Mouse (Mus musculus) heart, adult 2 months (tissue): ENCODE results near the gene Pigq. TPM values are rescaled to one million over a fixed set of nuclear protein-coding genes. Genes with fewer than 3 reads are reported as not detected.

Experiments used
- DNase-seq, 2 experiments: peaks; one replicate each; pipeline ENCODE4 v3.0.0; 2021
- H3K27ac ChIP-seq: fragments of 200-600 bp; 2 replicates; pipeline ENCODE4 v1.8.1; 2022
- H3K27me3 ChIP-seq: fragments of 200-500 bp; 2 replicates; pipeline ENCODE4 v1.6.1; 2012; ENCODE audit warnings: mild to moderate bottlenecking, low read length, inconsistent platforms, mixed read lengths; ENCODE audit not compliant: control insufficient read depth, insufficient read depth
- H3K36me3 ChIP-seq: fragments of 200-500 bp; 2 replicates; pipeline ENCODE4 v1.6.1; 2012; ENCODE audit warnings: low read length, inconsistent platforms; ENCODE audit not compliant: control insufficient read depth, insufficient read depth
- H3K4me1 ChIP-seq: fragments of 200-500 bp; 2 replicates; pipeline ENCODE4 v1.6.1; 2011; ENCODE audit warnings: low read length; ENCODE audit not compliant: control insufficient read depth, insufficient read depth
- H3K4me3 ChIP-seq: fragments of 200-600 bp; 2 replicates; pipeline ENCODE4 v1.8.1; 2022
- H3K79me2 ChIP-seq: fragments of 200-500 bp; replicated peaks from 2 replicates; pipeline ENCODE4 v1.6.1; 2012; ENCODE audit warnings: mild to moderate bottlenecking, inconsistent platforms, low read length, moderate library complexity, mixed read lengths; ENCODE audit not compliant: control insufficient read depth, insufficient read depth
- H3K9ac ChIP-seq: fragments of 200-500 bp; 2 replicates; pipeline ENCODE4 v1.6.1; 2012; ENCODE audit warnings: low read depth, mild to moderate bottlenecking, control low read depth, inconsistent platforms, low read length, mixed read lengths
- CTCF ChIP-seq: fragments of 200-600 bp; IDR thresholded peaks from 2 replicates; pipeline ENCODE4 v1.8.1; 2022; ENCODE audit warnings: antibody characterized with exemption, mild to moderate bottlenecking, moderate library complexity
- EP300 ChIP-seq: fragments of 200-500 bp; IDR thresholded peaks from 2 replicates; pipeline ENCODE4 v1.6.1; 2011; ENCODE audit warnings: low read depth, low read length, control low read depth; ENCODE audit not compliant: insufficient read depth
- POLR2A ChIP-seq: fragments of 200-500 bp; IDR thresholded peaks from 2 replicates; pipeline ENCODE4 v1.6.1; 2011; ENCODE audit warnings: mild to moderate bottlenecking, low read depth, low read length, control low read depth; ENCODE audit not compliant: insufficient read depth
- whole genome bisulfite sequencing: fragments of 180-500 bp; shearing (Covaris S2); methylation state at CpG from one replicate; pipeline ENCODE4 v1.1.7; 2018; 5-methylcytosine and 5-hydroxymethylcytosine counted together
- intact Hi-C: fragments of 180-260 bp; cut with DNase I; formaldehyde crosslinking; loops from one replicate; pipeline ENCODE4 v1.15.1; 2025
- polyA plus RNA-seq: library from polyadenylated mRNA; depleted of rRNA; stranded (reverse); fragments of >200 nt; gene quantifications from 2 replicates; pipeline ENCODE4 v1.2.3, GENCODE M21; 2012
- total RNA-seq, 2 experiments: library from RNA; stranded (reverse); gene quantifications; 2 replicates each; pipeline ENCODE4 v1.2.3; 2021

The Pigq gene
- total and polyA plus RNA-seq, 3 experiments = 40.8 to 74.7 (median 48.7) TPM

DNA sequence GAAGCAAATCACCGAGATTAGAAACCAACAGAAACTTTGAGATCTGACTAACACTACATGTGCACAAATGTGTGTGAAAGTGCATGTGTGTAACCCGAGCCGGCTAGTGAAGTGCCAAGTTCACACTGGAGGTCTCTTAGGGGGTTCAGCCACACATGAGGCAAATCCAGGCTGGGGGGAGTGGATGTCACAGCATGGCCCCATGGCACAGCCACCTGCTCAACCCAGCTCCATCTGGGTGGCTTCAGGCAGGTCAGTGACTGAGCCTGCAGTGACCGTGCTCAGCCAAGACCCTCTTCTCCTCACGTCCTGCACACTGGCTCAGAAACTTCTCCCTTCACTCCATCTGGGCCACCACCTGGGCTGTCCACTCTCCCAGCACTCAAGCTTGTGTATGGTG lies 5.2 kb upstream of the Pigq start:
- Histone ChIP-seq H3K4me3 (no peak overlapping the region), H3K27ac (no peak overlapping the region), H3K79me2 (no peaks in the 10 kb centered on the region), H3K9ac (no peak overlapping the region), H3K36me3 (no peaks in the 10 kb centered on the region), H3K27me3 (peaks cover 6% of the 10 kb centered on the region; the same call in 1 of the 2 replicates), H3K4me1 (no peaks in the 10 kb centered on the region; the same call in 1 of the 2 replicates)
- no peak for TF ChIP-seq EP300
- intact Hi-C loops = no loop called here
- DNase-seq = no peak
- 80% methylated on average over 5 of the region's 5 CpGs for WGBS

DNA sequence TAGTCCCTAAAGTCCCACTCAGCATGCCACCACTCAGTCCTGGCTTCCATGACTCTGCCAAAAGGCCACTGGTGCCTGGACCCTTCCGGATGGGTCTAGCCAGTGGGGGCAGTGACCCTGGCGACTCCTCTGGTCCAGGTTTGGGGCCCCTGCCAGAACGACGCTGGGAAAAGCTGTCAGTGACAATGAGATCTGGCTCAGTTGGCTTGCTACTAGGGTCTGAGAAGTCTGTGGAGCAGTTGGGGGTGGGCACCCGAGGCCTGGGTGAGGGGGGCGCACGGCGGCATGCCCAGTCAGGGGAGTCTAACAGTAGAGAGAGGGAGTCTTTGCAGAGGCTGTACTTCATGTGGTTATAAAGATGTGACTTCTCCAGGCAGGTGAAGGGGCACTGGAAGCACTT lies 3.3 kb upstream of the Pigq start:
- 74% methylated on average over 8 of the region's 8 CpGs for WGBS
- no peak for DNase-seq

DNA sequence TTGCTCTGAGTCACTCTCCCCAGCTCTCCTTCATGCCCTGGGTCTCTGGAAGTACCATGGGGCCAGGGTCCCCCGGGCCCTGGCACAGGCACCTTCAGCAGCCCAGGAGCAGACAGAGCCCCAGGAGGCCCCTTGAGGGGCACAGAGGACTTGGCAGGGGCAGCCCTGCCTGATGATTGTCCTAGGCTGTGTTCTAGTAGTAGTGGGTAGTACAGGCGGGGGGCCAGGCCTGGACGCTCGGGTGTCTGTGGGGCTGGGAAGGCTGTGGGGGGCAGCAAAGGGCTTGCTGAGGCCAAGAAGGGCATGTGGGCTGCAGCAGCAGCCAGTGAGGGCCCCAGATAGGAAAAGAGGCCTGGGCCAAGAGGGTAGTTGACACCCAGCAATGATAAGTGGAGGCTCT lies 2.8 kb upstream of the Pigq start:
- Histone ChIP-seq H3K27me3 (peaks cover 6% of the 10 kb centered on the region; the same call in 1 of the 2 replicates), H3K9ac (no peak overlapping the region), H3K4me3 (no peak overlapping the region), H3K27ac (no peak overlapping the region), H3K36me3 (no peaks in the 10 kb centered on the region), H3K4me1 (peaks cover under 1% of the 10 kb centered on the region; the same call in 1 of the 2 replicates), H3K79me2 (no peaks in the 10 kb centered on the region)
- WGBS = 67% methylated on average over 4 of the region's 4 CpGs
- intact Hi-C loops = no loop called here
- TF ChIP-seq EP300 (no peak), POLR2A (no peak), CTCF (no peak)
- no peak for DNase-seq

More for the DNA sequence above, 3.3 kb upstream of the Pigq start:
- H3K36me3 ChIP-seq = no peaks in the 10 kb centered on the region
- H3K27ac ChIP-seq = no peak overlapping the region
- no peaks in the 10 kb centered on the region; the same call in 1 of the 2 replicates for H3K4me1 ChIP-seq
- intact Hi-C loops = no loop called here
- no peaks in the 10 kb centered on the region for H3K79me2 ChIP-seq
- no peak overlapping the region for H3K4me3 ChIP-seq
- peaks cover 6% of the 10 kb centered on the region; the same call in 1 of the 2 replicates for H3K27me3 ChIP-seq
- H3K9ac ChIP-seq = no peak overlapping the region
- no peak for TF ChIP-seq POLR2A
- TF ChIP-seq CTCF = no peak
- TF ChIP-seq EP300 = no peak

DNA sequence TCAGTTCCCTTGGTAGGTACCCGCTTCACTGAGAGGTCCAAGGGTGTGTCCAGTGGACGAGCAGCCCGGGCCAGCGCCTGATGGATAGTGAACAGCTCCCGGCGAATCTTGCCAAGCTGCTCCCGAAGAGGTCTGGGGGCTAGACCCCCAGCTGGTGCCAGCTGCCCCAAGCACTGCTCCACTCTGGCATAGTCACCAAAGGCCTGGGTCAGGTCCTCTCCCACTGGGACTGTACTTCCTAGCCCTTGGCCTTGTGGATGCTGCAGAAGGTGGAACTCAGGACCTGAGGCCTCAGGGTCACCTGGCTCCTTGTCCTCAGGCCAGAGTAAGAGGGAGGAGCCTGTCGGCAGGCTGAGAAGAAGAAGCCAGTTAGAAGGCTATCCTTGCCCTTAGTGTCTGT lies 2.2 kb upstream of the Pigq start:
- TF ChIP-seq POLR2A (no peak), EP300 (no peak), CTCF (no peak)
- Histone ChIP-seq H3K27me3 (peaks cover 6% of the 10 kb centered on the region; the same call in 1 of the 2 replicates), H3K79me2 (no peaks in the 10 kb centered on the region), H3K4me1 (peaks cover 4% of the 10 kb centered on the region; the same call in 1 of the 2 replicates), H3K36me3 (no peaks in the 10 kb centered on the region), H3K4me3 (no peak overlapping the region), H3K9ac (no peak overlapping the region), H3K27ac (no peak overlapping the region)
- intact Hi-C loops = no loop called here
- no peak for DNase-seq
- WGBS = 84% methylated on average over 8 of the region's 8 CpGs

DNA sequence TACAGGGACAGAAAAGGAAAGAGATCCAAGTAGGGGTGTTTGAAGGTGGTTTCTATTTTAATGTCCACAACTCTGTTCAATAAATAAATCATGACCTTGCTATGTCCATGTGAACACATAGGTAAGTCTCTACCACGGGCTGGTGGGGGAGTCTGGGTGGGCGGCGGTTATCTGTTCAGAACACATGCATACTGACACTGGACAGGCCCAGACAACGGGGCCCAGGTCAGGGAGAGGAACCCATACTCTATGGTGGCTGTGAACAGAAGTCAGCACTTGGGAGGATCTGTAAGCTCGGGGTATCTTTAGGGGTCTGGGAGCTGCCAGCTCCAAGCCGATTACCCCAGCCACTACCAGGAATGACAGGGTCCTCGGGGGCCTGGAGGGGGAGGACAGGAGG lies 1.6 kb upstream of the Pigq start:
- 62% methylated on average over 7 of the region's 7 CpGs for WGBS
- H3K27ac ChIP-seq = peak overlapping the region; percentile 55

DNA sequence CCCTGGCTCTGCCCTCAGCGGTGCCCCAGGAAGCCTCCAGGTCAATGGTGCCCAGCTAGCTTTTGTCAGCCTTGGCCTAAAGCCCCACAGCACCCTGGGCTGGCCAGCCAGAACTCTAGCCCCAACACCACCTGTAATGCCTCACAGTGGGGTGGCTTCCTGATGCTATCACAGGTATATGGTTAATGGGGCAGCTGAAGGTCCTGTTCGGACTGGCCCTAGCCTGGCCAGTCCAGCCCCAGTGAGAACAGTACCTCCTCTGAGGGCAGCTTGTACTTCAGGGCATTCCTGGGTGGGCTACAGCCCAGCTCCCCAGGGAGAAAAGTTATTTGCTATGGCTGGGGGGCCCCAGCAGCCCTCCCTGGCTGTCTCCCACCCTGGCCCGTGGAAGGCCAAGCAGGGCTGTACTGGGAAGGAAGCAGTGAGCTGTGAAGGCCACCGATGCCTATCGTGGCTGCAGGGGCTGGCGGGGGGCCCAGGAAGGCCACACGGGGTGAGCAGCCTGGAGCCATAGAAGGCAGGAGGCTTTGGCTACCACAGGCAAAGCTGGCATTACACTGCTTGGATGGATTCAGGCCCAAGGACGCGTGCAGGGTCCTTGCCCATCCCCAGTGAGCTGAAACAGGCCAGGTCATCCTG lies 900 bp upstream of the Pigq start:
- peak overlapping the region; percentile 57 for H3K27ac ChIP-seq
- intact Hi-C loops = no loop called here
- H3K27me3 ChIP-seq = no peaks in the 10 kb centered on the region
- WGBS = 50% methylated on average over 9 of the region's 9 CpGs
- TF ChIP-seq CTCF (no peak), EP300 (no peak), POLR2A (no peak)
- no peak overlapping the region; the same call in 1 of the 2 replicates for H3K9ac ChIP-seq
- peaks cover 5% of the 10 kb centered on the region for H3K4me1 ChIP-seq
- DNase-seq = peak; percentile 48 to 73
- H3K4me3 ChIP-seq = no peak overlapping the region
- no peaks in the 10 kb centered on the region for H3K36me3 ChIP-seq
- H3K79me2 ChIP-seq = no peaks in the 10 kb centered on the region

More for the DNA sequence above, 1.6 kb upstream of the Pigq start:
- intact Hi-C loops = no loop called here
- peaks cover under 1% of the 10 kb centered on the region; the same call in 1 of the 2 replicates for H3K27me3 ChIP-seq
- H3K36me3 ChIP-seq = no peaks in the 10 kb centered on the region
- H3K4me3 ChIP-seq = no peak overlapping the region
- H3K9ac ChIP-seq = no peak overlapping the region
- peaks cover 4% of the 10 kb centered on the region; the same call in 1 of the 2 replicates for H3K4me1 ChIP-seq
- TF ChIP-seq EP300 = no peak
- no peak for DNase-seq
- H3K79me2 ChIP-seq = no peaks in the 10 kb centered on the region
